9 mouse cellular contexts compared by ENCODE assay signal in the genomic region with DNA sequence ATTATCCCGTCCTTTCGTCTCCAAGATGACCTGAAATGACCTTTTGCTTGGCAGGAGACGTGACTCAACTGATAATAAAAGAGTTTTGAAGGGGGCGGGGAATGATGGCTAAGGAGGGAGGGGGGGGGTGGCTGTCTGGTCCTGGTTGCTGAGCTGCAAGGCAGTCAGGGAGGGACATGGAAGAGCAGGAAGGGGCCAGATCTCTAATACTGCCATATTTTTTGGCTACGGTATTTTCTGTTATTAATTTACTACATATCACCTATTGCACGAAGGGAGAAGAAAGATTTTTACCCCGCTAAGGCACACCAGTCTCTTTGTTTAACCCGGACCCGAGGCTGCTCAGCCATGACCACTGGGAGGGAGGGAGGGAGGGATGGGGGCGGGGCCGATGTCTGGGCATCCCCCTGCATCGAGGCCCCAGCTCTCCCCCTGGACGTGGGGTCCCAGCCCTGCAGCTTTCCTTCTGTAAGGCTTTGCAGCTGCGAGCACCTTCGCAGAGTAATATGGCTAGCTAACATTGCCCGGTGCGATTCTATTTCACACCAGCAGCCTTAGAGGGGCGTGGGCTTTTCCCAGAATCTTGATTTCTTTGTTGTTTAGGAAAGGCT.
DNase-seq lines count a peak whose midpoint lies in the region; ATAC-seq and TF ChIP-seq lines count a peak whose summit lies in the region.
"Had no signal": no experiment of that assay in that cellular context is flagged by ENCODE, and none has a peak within 500 bp of the region (broad histone marks: within the 10 kb centered on the region; RNA-seq: fewer than 3 reads in every experiment).

No protein-coding gene starts in this region.

- peak overlapping the region; percentile 33 for H3K4me3 ChIP-seq in lung, adult 2 months (replicated peaks; ENCODE audit: extremely low read depth, low read depth, low read length)
- H3K4me3 ChIP-seq in embryonic facial prominence, embryonic 14.5 days (ENCODE audit: low read depth, low read length) = peak overlapping the region; percentile 43
- peak overlapping the region; percentile 32 for H3K4me3 ChIP-seq in hindbrain, embryonic 12.5 days
- H3K4me3 ChIP-seq: megakaryocyte, embryonic 14.5 days had no signal

- DNase-seq in lung, adult 2 months = no peak
- no peak for DNase-seq in lung, postnatal 25 days (ENCODE audit: low spot score)
- DNase-seq in embryonic facial prominence, embryonic 14.5 days (ENCODE audit: low spot score) = peak; percentile 84
- peak; percentile 89 for DNase-seq in mesoderm, embryonic 11.5 days (ENCODE audit: low read depth, low spot score)
- DNase-seq in urinary bladder, adult 18-20 months (ENCODE audit: low spot score in 2 of 2) = no peak
- no peak for DNase-seq in B cell, adult 2 months

- H3K9me3 ChIP-seq in embryonic facial prominence, embryonic 14.5 days (ENCODE audit: control insufficient read depth, low read length) = no peaks in the 10 kb centered on the region; the same call in 1 of the 2 replicates
- H3K9me3 ChIP-seq in hindbrain, embryonic 12.5 days (replicated peaks) = no peaks in the 10 kb centered on the region

- peak overlapping the region; percentile 85 for H3K27ac ChIP-seq in embryonic facial prominence, embryonic 14.5 days (replicated peaks; ENCODE audit: low read depth, low read length)
- H3K27ac ChIP-seq in hindbrain, embryonic 12.5 days = peak overlapping the region; percentile 97

- TF ChIP-seq POLR2A in lung, adult 2 months (IDR thresholded peaks at IDR 0.05; ENCODE audit: borderline replicate concordance, extremely low read depth, low read depth, low read length) = no peak

- peak overlapping the region; percentile 62 for H3K9ac ChIP-seq in embryonic facial prominence, embryonic 14.5 days (ENCODE audit: low read depth, low read length)
- H3K9ac ChIP-seq in hindbrain, embryonic 12.5 days = peak overlapping the region; percentile 70

- no peaks in the 10 kb centered on the region for H3K27me3 ChIP-seq in embryonic facial prominence, embryonic 14.5 days (replicated peaks; ENCODE audit: control insufficient read depth, insufficient read depth, low read length)
- no peaks in the 10 kb centered on the region for H3K27me3 ChIP-seq in hindbrain, embryonic 12.5 days

- WGBS in lung, adult 2 months = 1% methylated on average over 18 of the region's 18 CpGs
- 1% methylated on average over 18 of the region's 18 CpGs for WGBS in embryonic facial prominence, embryonic 14.5 days
- WGBS in hindbrain, embryonic 12.5 days = 0% methylated on average over 18 of the region's 18 CpGs

- peak overlapping the region; percentile 73 for H3K4me2 ChIP-seq in embryonic facial prominence, embryonic 14.5 days (ENCODE audit: low read depth, low read length)
- H3K4me2 ChIP-seq in hindbrain, embryonic 12.5 days (replicated peaks) = peak overlapping the region; percentile 66

- peaks cover 3% of the 10 kb centered on the region; the same call in 1 of the 2 replicates for H3K4me1 ChIP-seq in lung, adult 2 months (ENCODE audit: control insufficient read depth, insufficient read depth, low read length)
- H3K4me1 ChIP-seq in embryonic facial prominence, embryonic 14.5 days (ENCODE audit: control insufficient read depth, insufficient read depth, low read length) = peaks cover 10% of the 10 kb centered on the region
- peaks cover 15% of the 10 kb centered on the region for H3K4me1 ChIP-seq in hindbrain, embryonic 12.5 days
- H3K4me1 ChIP-seq: megakaryocyte, embryonic 14.5 days had no signal

- TF ChIP-seq CTCF in lung, adult 2 months (IDR thresholded peaks at IDR 0.05; ENCODE audit: insufficient read depth, low read length) = no peak

- H3K36me3 ChIP-seq in embryonic facial prominence, embryonic 14.5 days (ENCODE audit: control insufficient read depth, insufficient read depth, low read length) = no peaks in the 10 kb centered on the region
- no peaks in the 10 kb centered on the region for H3K36me3 ChIP-seq in hindbrain, embryonic 12.5 days

- peak; percentile 94 for ATAC-seq in embryonic facial prominence, embryonic 14.5 days (ENCODE audit: low read depth)
- peak; percentile 97 for ATAC-seq in hindbrain, embryonic 12.5 days (ENCODE audit: low FRiP score)
- ATAC-seq in erythroid progenitor cell, adult 5-6 weeks (replicated peaks; ENCODE audit: low FRiP score, poor library complexity, severe bottlenecking) = no peak

Comparison
In these comparisons a context has a peak if more than half of its experiments do, and no peak if none do; other contexts are left out.
1. DNase-seq: peak in embryonic facial prominence, embryonic 14.5 days (single experiment) and mesoderm, embryonic 11.5 days (single experiment); none in lung, adult 2 months (single experiment), lung, postnatal 25 days (single experiment), urinary bladder, adult 18-20 months (0 of 2) and B cell, adult 2 months (0 of 2).
2. Peak in every context shown above with its lines, with median percentiles within 50 percentile points of each other: H3K4me3 ChIP-seq.